Mouse (Mus musculus): Measurements from ENCODE around the gene Gm6034.
"Not testable (repeated sequence)": the region's sequence is repeated elsewhere in the genome, so short reads cannot be mapped to it uniquely, and the experiment has no call there.

Gm6034 gene

DNA sequence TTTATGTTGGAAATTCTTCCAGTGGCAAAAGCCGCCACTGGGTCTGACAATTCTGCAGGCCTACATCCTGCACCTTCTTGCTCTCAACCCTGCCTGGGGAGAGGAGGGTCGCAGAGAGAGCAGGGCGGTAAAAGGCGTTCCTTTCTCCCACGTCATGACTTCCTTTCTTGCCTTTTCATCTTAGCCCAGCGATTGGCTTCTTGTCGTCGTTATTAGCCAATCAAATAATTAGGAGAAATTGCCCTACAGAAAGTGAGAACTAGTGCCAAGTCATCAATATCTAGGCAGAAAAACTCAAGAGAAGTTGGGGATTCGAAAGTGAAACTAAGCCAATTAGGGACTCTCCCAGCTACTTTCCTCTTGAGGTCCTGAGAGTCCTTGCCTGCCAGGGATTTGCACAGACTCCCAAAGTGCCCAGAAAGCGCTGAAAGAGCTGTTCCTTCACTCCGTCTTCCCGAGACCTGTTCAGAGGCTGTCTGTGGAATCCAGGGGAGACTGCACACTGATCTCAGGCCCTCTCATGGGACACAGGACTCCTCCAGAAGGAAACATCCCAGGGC lies at the start of gene Gm6034, which contains the start of gene H2-T22:
Gene Gm6034 (plus strand): TSS at position 352 of the 560 bp plus-strand sequence.
Gene H2-T22 (minus strand): TSS at position 138 of the 560 bp plus-strand sequence.
- in situ Hi-C loops (cut with MseI, MboI), result not testable (repeated sequence)

DNA sequence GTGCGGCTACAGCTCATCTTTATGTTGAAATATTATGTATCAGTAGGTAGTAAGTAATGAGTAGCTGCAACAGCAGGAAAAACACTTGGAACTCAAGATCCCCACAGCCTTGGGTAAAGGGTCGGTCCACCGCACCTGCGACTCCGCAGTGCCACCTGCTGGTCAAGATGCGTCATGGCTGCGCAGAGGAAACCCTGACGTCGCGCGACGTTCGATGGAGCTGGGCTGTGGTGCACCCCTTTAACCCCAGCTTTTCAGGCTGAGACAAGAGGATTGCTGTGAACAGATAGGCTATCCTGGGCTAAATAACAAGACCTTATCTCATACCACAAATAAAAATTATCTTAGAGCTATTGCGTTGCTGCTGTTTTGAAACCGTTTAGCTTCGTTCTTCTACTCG lies 49.1 kb upstream of the Gm6034 start:
- in situ Hi-C loops (cut with MseI, MboI), result loop anchor here (5.0 kb wide), 1 partner anchor 56 kb away; no protein-coding TSS in a partner anchor

DNA sequence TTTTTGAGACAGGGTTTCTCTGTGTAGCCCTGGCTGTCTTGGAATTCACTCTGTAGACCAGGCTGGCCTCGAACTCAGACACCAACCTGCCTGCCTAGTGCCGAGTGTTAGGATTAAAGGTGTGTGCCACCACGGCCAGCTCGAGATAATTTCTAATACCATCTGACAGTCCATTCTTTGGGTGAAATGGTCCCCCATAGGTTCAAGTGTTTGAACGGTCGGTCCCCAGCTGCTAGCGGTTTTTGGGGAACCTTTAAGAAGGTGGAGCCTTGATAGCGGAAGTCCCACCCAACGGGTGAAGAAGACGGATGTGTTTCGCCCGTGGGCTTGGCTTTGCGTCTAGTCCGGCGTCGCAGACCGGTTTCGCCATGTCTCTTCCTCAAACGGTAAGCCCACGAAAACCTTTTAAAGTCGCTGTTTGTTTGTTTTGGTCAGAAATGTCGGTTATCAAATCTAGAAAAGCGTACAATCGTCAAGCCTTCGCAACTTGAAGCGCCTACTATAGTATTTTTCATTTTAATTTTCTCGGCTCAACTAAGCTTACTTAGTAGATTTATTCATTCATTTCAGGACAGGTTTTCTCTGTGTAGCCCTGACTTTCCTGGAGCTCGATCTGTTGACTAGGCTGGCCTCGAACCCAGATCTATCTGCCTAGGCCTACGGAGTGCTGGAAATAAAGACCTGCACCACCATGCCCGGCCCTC lies 48.4 kb upstream of the Gm6034 start:
- in situ Hi-C loops (cut with MseI, MboI), result loop anchor here (5.0 kb wide), 1 partner anchor 57 kb away; no protein-coding TSS in a partner anchor

DNA sequence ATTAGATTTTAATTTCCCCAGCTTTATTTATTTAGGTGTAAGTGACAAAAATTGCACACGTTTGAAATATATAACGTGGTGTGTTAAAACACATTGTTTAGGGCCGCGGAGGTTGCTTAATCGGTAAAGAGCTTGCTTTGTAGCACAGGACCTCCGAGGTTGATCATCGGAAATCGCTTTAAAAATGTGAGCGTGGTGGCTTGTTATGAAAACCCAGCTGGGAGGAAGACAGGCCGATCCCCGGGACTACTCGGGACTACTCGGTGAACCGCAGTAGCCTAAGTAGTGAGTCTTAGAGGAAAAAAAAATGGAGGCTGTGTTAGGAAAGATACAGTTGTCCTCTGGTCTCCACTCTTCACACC lies 47.9 kb upstream of the Gm6034 start:
- in situ Hi-C loops (cut with MseI, MboI), result loop anchor here (5.0 kb wide), 1 partner anchor 58 kb away; no protein-coding TSS in a partner anchor

DNA sequence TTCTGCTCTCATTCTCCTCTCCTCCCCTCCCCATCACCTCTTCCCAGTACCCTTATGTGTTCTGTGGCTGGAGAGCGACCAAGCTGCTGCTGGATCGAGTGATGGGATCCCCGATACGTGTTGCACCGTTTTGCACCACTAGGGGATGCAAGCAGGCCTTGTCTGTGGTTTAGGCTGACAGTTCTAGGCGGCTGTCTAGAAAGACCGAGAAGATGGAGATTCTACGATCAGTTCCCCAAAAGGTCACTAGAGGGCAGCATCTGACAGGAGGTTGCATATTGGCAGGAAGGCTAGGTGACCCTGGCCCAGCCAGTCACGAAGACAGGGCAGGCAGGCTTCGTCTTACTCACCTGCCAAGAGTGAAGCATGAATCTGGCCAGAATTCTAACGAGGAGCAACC lies 45.8 kb upstream of the Gm6034 start:
- in situ Hi-C loops (cut with MseI, MboI), result no loop called here

DNA sequence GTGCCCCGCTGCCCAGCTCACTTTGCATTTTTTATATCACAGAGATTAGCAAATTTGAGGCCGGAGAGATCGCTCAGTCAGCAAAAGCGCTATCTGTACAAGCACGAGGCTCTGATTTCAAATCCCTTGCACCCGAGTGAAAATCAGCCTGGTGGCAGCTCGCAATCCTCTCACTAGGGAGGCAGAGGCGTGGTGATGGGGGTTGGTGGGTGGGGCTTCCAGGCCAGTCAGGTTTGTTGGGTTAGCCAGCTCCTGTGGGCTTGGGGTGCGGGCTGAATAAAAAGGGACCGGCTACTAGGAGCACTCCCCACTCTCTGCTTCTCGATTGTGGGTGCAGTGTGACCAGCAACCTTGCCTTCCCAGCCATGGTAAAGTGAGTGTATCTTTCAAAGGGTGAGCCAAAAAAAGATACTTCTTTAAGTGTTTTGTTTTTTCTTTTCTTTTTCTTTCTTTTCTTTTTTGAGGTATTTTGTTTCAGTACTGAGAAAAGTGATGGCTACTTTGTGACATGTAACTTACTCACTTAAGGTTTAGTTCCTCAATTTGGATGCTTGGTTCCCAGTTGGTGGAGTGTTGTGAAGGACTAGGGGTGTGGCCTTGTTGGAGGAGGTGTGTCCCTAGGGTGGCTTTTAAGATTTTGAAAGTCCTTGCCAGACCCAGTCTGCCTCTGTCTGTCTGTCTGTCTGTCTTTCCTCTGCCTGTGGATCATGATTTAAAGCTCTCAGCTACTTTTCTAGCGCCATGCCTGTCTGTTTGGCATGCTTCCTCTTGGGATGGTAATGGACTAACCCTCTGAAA lies 44.8 kb upstream of the Gm6034 start:
- in situ Hi-C loops (cut with MseI, MboI), result no loop called here

DNA sequence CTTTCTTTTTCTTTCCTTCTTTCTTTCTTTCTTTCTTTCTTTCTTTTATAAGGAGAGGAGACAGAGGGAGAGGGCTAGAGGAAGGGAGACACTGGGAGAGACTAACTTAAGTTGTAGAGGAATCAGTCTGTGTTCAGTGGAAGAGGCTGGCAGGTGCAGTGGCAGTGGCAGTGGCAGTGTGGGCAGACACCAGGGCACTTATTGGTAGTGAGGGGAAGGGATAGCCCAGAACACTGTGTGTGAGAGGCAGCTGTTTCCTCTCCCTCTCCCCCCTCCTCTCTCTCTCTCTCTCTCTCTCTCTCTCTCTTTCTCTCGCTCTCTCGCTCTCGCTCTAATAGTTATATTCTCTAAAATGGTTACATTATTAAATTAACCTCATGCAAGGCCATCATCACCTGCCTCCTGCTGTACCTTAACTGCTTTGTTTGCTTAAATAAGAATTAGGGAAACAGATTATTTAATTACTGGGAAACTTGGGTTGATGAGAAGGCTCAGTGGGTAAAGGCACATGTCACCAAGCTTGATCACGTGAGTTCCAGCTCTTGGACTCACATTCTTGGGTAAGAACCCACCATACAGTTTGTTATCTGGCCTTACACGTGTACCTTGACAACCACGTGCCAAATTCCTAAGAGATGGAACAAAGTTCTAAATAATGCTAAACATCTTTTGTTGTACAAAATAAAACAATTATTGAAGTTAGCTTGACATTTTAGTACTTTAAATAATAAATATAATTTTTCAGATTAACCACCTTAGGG lies 44.0 kb upstream of the Gm6034 start:
- in situ Hi-C loops (cut with MseI, MboI), result no loop called here

DNA sequence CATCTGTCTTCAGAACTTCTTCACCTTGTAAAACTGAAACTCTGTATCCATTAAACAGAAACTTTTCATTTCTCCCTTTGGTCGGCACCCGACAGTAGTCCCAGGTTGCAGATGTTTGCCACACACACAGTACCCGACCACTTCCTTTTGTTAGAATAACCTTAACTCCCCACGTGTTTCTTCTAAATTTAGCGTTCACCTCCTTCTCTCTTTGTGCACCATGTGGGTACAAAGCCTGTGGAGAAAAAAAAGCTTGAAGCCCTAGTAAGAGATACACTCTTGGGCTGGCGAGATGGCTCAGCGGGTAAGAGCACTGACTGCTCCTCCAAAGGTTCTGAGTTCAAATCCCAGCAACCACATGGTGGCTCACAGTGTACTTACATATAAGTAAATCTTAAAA lies 43.4 kb upstream of the Gm6034 start:
- in situ Hi-C loops (cut with MseI, MboI), result no loop called here

DNA sequence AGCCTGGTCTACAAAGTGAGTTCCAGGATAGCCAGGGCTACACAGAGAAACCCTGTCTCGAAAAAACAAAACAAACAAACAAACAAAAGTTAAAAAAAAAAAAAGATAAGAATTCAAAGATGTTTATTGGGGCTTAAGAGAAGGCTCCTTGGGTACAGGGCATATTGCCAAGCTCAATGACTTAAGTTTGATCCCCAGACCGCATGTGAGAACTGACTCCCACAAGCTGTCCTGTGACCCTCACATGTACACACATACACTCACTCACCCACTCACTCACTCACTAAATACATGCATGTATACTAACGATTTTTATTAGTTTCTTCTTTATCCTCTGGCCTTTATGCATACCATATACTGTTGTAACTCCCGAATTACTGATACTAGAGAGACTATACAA lies 42.4 kb upstream of the Gm6034 start:
- in situ Hi-C loops (cut with MseI, MboI), result no loop called here

DNA sequence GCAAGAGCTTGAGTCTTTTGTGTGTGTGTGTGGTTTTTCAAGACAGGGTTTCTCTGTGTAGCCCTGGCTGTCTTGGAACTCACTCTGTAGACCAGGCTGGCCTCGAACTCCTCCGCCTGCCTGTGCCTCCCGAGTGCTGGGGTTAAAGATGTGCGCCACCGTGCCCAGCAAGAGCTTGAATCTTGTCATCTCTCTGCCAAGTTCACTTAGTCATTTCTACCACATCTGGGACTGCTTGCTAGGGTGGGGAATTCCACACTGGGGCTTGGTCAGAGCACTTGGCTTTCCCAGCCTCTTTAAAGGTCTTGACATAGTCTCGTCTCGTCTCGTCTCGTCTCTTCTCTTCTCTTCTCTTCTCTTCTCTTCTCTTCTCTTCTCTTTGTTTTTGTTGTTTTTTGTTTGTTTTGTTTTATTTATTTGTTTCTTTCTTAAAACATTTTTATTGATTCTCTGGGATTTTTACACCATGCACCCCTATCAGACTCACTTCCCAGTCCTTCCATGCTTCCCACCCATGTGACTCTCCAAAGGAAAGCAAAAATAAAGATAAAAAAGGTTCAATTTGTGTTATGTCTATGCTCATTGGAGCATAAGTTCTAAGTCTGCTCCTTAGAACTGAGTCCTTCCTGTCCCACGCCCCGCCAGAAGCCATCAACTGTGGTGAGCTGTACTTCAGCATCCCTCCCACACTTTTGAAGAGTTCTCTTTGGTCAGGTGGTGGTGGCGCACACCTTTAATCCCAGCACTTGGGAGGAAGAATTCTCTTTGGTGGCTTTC lies 41.5 kb upstream of the Gm6034 start:
- in situ Hi-C loops (cut with MseI, MboI), result no loop called here

DNA sequence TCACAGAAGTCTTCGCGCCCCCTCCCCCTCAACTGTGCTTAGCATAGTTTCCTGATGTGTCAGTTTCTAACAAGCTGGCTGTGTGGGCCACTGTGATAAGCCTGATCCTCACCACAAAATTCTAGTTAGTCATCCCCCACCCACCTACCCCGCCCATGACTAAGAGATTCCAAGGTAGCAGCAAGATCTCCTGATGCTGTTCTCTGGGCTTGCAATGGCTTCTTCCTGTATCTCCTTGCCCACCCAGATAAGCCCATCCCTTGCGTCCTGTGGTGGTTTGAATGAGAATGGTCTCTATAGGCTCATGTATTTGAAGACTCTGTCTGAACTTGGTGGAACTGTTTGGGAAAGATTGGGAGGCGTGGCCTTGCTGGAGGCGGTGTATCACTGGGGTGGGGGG lies 40.8 kb upstream of the Gm6034 start:
- in situ Hi-C loops (cut with MseI, MboI), result no loop called here

DNA sequence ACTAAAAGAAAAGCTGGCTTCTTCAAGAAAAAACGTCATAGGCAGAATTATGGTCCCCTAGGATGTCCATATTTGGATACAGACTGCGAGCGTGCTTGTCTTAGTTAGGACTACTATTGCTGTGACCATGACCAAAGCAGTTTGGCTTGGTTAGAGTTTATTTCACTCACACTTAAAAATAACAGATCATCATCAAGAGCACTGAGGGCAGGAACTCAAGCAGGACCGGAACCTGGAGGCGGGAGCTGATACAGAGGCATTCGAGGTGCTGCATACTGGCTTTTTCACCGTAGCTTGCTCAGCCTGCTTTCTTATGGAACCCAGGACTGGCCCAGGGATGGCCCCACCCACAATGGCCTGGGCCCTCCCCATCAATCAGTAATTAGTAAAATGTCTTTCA lies 39.4 kb upstream of the Gm6034 start:
- in situ Hi-C loops (cut with MseI, MboI), result no loop called here

DNA sequence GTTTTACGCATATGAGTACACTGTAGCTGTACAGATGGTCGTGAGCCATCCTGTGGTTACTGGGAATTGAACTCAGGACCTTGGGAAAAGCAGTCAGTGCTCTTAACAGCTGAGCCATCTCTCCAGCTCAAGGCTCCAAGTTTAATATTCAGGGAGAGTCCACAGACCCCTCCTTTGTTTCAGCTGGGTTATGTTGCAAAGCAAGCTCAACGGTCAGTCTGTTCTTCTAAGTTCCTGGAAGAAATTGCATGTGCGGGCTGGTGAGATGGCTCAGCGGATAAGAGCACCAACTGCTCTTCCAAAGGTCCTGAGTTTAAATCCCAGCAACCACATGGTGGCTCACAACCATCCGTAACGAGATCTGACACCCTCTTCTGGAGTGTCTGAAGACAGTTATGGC lies 38.4 kb upstream of the Gm6034 start:
- in situ Hi-C loops (cut with MseI, MboI), result not testable (repeated sequence)

DNA sequence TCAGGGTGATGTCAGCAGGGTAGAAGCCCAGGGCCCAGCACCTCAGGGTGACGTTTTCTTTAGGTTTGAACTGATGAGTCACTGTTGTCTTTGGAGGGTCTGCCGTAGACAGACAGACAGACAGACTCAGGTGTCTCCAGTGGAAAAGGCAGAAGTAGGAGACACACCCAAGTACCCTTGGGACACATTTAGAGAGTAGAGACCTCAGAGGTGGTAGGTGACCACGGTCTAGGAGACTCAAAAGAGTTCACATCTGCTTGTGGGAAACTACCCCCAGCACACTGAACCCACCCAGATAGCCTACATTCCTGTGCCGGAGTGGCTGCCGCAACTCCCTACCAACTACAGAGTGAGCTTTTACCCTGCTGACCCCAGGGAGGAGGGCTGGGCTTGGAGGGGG lies 27.8 kb upstream of the Gm6034 start:
- in situ Hi-C loops (cut with MseI, MboI), result no loop called here

DNA sequence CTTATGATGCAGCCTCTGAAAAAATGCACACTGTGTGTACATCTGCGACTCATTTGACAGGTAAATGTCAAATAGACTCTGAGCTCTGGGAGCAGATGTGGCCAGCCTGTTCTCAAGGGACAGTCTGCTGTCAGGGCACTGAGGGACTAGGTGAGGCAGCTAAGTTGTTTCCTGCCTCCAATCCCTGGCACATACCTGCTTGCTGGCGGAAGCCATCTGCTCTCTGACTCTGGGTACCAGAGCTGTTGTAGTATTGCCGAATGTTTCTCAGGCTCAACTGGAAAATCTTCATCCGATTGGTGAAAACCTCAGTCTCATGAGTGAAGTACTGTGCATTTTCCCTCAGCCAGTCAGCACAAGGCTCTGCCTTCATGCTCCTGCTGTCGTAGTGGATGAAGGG lies 25.7 kb upstream of the Gm6034 start:
- in situ Hi-C loops (cut with MseI, MboI), result no loop called here

DNA sequence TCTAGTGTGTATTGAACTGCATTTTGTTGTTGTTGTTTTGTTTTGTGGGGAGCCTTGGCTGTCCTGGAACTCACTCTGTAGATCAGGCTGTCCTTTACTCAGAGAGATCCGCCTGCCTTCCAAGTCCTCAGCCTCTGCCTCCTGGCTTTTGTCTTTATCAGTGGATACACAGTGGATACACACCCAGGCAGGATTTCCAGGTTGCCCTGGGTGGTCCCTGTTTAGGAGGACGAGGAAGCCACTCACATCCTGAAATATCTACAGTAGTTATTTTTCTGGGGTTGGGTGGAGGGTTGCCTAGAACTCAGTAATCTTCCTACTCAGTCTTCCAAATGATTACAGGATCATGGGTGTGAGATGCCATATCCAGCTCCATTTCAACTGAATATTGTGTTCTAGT lies 23.8 kb upstream of the Gm6034 start:
- in situ Hi-C loops (cut with MseI, MboI), result no loop called here

DNA sequence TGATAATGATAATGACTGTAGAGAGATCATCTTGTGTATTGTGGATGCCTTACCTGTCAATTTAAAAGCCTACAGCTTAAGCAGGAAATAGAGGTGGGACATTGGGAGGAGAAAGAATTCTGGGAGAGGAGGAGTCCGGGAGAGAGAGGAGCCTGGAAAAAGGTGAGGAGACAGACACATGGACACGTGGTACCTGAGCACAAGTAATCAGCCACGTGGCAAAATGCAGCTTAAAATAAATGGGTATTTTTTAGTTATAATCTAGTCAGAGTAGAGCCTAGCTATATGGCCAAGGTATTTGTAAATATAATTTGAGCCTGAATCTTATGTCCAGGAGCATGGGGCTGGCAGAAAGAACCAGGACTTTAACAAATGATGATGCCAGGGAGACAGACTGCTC lies 23.2 kb upstream of the Gm6034 start:
- in situ Hi-C loops (cut with MseI, MboI), result no loop called here

DNA sequence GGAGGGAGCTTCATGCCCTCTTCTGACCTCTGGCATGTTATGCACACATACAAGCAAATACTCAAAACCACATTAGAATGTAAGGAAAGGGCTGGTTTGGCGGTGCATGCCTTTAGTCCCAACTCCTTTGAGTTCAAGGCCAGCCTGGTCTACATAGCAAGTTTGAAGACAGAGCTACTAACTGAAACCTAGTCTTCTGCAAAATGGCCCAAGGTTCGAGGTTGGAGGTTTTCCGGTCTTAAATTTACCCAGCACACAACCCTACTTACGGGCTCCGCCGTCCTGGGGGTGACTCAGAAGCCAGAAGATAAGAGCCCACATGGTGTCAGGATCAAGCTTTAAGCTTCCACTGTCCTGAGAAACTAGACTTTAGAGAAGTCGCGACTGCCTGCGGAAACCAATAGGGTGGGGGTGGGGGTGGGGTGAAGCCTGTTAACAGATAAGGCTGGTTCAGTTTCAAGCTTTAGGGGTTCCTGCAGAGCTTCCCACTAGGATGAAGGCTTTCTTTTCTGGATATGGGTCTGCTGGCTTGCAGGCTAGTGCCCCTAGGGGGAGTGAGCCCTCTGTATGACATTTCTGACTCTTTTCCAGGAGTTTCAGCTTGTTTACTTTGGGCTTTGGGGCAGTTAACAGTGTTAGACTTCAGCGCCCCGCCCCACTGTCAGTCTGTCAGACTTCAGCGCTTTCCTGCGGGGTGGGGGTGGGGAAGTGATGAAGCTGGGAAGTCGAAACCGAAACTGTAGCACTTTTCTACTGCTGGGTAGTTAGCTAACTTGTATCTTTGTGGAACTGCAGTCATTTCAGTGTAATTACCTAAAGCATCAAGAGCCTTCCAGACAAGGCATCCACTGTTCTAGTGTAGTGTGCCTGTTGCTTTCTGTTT lies 22.3 kb upstream of the Gm6034 start, which contains the start of gene H2-T24:
Gene H2-T24 (minus strand): TSS at position 370 of the 883 bp plus-strand sequence.
- in situ Hi-C loops (cut with MseI, MboI), result no loop called here

DNA sequence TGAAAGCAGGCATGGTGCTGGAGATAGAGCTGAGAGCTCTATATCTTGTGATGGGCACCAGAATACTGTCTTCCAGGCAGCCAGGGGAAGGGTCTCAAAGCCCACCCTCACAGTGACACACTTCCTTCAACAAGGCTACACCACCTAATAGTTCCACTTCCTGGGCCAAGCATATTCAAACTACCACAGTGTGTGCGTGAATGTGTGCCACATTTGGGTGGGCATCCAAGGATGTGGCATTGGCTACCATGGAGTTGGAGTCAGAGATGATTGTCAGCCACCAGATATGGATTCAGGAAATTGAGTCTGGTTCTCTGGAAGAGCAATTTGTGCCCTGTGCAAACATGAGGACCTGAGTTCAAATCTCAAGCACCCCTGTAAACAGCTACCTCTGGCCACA lies 21.5 kb upstream of the Gm6034 start:
- in situ Hi-C loops (cut with MseI, MboI), result no loop called here

DNA sequence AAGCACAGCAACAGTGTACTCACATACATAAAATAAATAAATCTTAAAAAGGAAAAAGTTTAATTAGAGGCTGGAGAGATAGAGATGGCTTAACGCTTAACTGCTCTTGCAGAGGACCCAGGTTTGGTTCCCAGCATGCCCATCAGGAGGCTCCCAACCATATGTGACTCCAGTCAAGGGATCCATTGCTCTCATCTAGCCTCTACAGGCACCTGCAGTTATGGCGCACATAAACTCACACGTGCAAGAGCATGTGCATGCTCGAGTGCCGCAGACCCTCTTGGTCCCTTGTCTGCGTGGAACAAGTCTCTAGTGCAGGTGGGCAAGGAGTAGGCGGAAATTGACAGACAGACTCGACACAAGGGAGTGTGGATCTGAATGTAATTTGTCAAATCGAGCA lies 20.7 kb upstream of the Gm6034 start:
- in situ Hi-C loops (cut with MseI, MboI), result no loop called here

Measured in mouse trophoblast stem cell (cell line).